Mouse (Mus musculus): ENCODE data around the gene Prkrip1. TPM values are rescaled to one million over a fixed set of nuclear protein-coding genes. Genes with fewer than 3 reads are reported as not detected.

Gene Prkrip1
- total and polyA plus RNA-seq, 3 experiments, result 55.1 to 84.1 TPM; not detected in 1

GRCm38 (mm10) chr5:136237607-136238006 is 38.8 kb upstream of the Prkrip1 start:
- no peaks in the 10 kb centered on the region for H3K9me3 ChIP-seq (replicated peaks; ENCODE audit: insufficient read depth, low read length)
- TF ChIP-seq ZNF384 (IDR thresholded peaks at IDR 0.05; ENCODE audit: low read depth, low read length) (no peak), EP300 (IDR thresholded peaks at IDR 0.05; ENCODE audit: low read depth in 1 of 2, low read length in 2 of 2) (no peak), MYC (IDR thresholded peaks at IDR 0.05; ENCODE audit: low read depth, low read length) (no peak), ZKSCAN1 (IDR thresholded peaks at IDR 0.05; ENCODE audit: low read depth, low read length) (no peak), CHD1 (IDR thresholded peaks at IDR 0.05; ENCODE audit: low read depth, low read length) (no peak), ELF1 (IDR thresholded peaks at IDR 0.05; ENCODE audit: low read depth, low read length) (no peak), SIN3A (IDR thresholded peaks at IDR 0.05; ENCODE audit: low read length) (no peak), MAX (IDR thresholded peaks at IDR 0.05; ENCODE audit: low read length) (no peak), MEF2A (IDR thresholded peaks at IDR 0.05; ENCODE audit: extremely low read depth, insufficient replicate concordance, low read depth, low read length, poor library complexity, severe bottlenecking) (no peak), CHD2 (IDR thresholded peaks at IDR 0.05; ENCODE audit: low read length) (no peak), UBTF (IDR thresholded peaks at IDR 0.05; ENCODE audit: borderline replicate concordance, insufficient read depth, low read depth, low read length) (no peak), E2F4 (IDR thresholded peaks at IDR 0.05; ENCODE audit: borderline replicate concordance, low read depth, low read length) (no peak), ZC3H11A (IDR thresholded peaks at IDR 0.05; ENCODE audit: low read depth, low read length) (no peak), MXI1 (IDR thresholded peaks at IDR 0.05; ENCODE audit: low read depth, low read length) (no peak)
- H3K4me1 ChIP-seq (ENCODE audit: control insufficient read depth in 1 of 2, insufficient read depth in 2 of 2, low read length in 2 of 2), result no peaks in the 10 kb centered on the region
- no peaks in the 10 kb centered on the region for H3K79me2 ChIP-seq (ENCODE audit: control insufficient read depth, insufficient read depth, low read length, poor library complexity)
- no peak overlapping the region for H3K27ac ChIP-seq (ENCODE audit: control insufficient read depth, low read depth, low read length)
- no peaks in the 10 kb centered on the region for H3K27me3 ChIP-seq (ENCODE audit: control insufficient read depth in 1 of 2, insufficient read depth in 2 of 2, low read length in 2 of 2)
- DNase-seq (ENCODE audit: low read depth, low spot score), result no peak
- no peak overlapping the region for H3K9ac ChIP-seq (ENCODE audit: control insufficient read depth, low read depth, low read length, poor library complexity, severe bottlenecking)
- no peak overlapping the region for H3K4me3 ChIP-seq (ENCODE audit: control insufficient read depth in 1 of 2, insufficient read depth in 1 of 2, low read depth in 2 of 2, low read length in 2 of 2)
- H3K36me3 ChIP-seq (ENCODE audit: control insufficient read depth in 1 of 2, insufficient read depth in 2 of 2, low read length in 2 of 2), result no peaks in the 10 kb centered on the region

GRCm38 (mm10) chr5:136236611-136237010 is 37.8 kb upstream of the Prkrip1 start:
- H3K4me3 ChIP-seq (ENCODE audit: control insufficient read depth in 1 of 2, insufficient read depth in 1 of 2, low read depth in 2 of 2, low read length in 2 of 2), result no peak overlapping the region
- no peaks in the 10 kb centered on the region for H3K9me3 ChIP-seq (replicated peaks; ENCODE audit: insufficient read depth, low read length)
- H3K27me3 ChIP-seq (ENCODE audit: control insufficient read depth in 1 of 2, insufficient read depth in 2 of 2, low read length in 2 of 2), result no peaks in the 10 kb centered on the region
- no peaks in the 10 kb centered on the region for H3K36me3 ChIP-seq (ENCODE audit: control insufficient read depth in 1 of 2, insufficient read depth in 2 of 2, low read length in 2 of 2)
- DNase-seq (ENCODE audit: low read depth, low spot score), result no peak
- H3K9ac ChIP-seq (ENCODE audit: control insufficient read depth, low read depth, low read length, poor library complexity, severe bottlenecking), result no peak overlapping the region
- no peak overlapping the region for H3K27ac ChIP-seq (ENCODE audit: control insufficient read depth, low read depth, low read length)
- H3K79me2 ChIP-seq (ENCODE audit: control insufficient read depth, insufficient read depth, low read length, poor library complexity), result no peaks in the 10 kb centered on the region
- H3K4me1 ChIP-seq (ENCODE audit: control insufficient read depth in 1 of 2, insufficient read depth in 2 of 2, low read length in 2 of 2), result no peaks in the 10 kb centered on the region
- TF ChIP-seq TAL1 (IDR thresholded peaks at IDR 0.05; ENCODE audit: low read length) (no peak), JUND (IDR thresholded peaks at IDR 0.05; ENCODE audit: low read depth, low read length) (no peak), USF2 (IDR thresholded peaks at IDR 0.05; ENCODE audit: borderline replicate concordance in 1 of 2, insufficient read depth in 1 of 2, low read depth in 1 of 2, low read length in 2 of 2) (no peak), GATA1 (IDR thresholded peaks at IDR 0.05; ENCODE audit: low read depth, low read length) (no peak), KAT2A (conservative IDR thresholded peaks at IDR 0.05; ENCODE audit: low read depth, low read length) (no peak), USF1 (IDR thresholded peaks at IDR 0.05; ENCODE audit: low read depth, low read length) (no peak), CHD2 (IDR thresholded peaks at IDR 0.05; ENCODE audit: low read length) (no peak), CHD1 (IDR thresholded peaks at IDR 0.05; ENCODE audit: low read depth, low read length) (no peak), NRF1 (IDR thresholded peaks at IDR 0.05; ENCODE audit: insufficient read depth, low read depth, low read length, poor library complexity, severe bottlenecking) (no peak), RCOR1 (IDR thresholded peaks at IDR 0.05; ENCODE audit: low read depth, low read length) (no peak), MAZ (IDR thresholded peaks at IDR 0.05; ENCODE audit: low read depth, low read length) (no peak), E2F4 (IDR thresholded peaks at IDR 0.05; ENCODE audit: borderline replicate concordance, low read depth, low read length) (no peak), TBP (IDR thresholded peaks at IDR 0.05; ENCODE audit: low read depth, low read length) (no peak), RAD21 (IDR thresholded peaks at IDR 0.05; ENCODE audit: low read depth, low read length) (no peak), ZKSCAN1 (IDR thresholded peaks at IDR 0.05; ENCODE audit: low read depth, low read length) (no peak)

All from MEL (cell line).